Mouse (Mus musculus): ENCODE measurements around the gene Rnaseh2c. TPM values are rescaled to one million over a fixed set of nuclear protein-coding genes. Genes with fewer than 3 reads are reported as not detected.
A peak's percentile ranks its signal among the peaks of the same experiment; 100 is the strongest.

Gene Rnaseh2c
- polyA plus RNA-seq, 1 experiment from 2014 or later = 64.7 TPM

DNA sequence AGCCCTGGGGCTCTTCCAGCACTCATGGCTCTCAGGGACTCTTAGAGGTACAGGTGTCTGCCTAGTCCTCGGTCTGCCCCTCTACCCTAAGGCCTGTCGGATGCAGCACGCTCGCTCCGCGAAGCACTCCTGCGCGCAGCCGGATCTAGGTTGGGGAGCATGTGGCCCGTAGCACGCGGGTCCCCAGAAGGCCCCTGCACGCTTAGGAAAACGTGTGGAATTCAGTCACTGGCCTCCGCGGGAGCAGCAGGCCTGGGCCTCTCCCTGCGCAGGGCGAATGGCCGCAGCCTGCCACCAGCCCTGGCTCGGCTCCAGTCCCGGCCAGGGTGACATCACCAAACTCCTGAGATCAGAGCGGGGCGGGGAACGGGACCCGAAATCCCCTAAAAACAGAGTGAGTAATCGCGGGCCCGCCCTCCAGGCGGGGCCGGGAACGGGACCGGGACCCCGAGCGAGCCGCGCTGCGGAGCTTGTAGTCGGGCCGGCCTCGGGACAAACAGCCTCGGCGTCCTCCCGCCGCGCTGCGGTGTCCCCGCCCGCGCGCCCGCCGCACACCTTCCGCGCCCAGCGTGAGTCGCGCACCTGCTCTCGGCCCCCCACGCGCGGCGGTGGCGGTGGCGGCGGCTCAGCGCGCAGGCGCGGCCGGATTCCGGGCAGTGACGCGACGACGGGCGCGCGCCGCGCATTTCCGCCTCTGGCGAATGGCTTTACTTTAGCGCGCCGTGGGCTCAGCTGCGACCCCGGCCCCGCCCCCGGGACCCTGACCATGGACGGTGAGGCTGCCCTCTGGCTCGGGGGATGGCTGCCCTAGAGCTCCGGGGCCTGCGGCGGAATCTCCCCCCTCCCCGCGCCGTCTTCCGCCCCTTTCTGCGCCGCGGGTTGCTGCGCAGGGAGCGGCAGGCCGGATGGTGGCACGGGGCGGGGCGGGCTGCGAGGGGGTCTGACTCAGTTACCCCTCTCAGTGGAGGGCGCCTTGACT is 35.7 kb downstream of the Rnaseh2c start, which contains the start of gene Rela:
Rela (plus strand) TSS at position 415 of the 979 bp plus-strand sequence.
- peak within 1 kb of the TSS; percentile 94 for H3K4me2 ChIP-seq (replicated peaks; ENCODE audit: low read depth)
- H3K4me3 ChIP-seq (ENCODE audit: low read depth, low read length) = peak within 1 kb of the TSS; percentile 85
- no peaks in the 10 kb centered on the region for H3K27me3 ChIP-seq (ENCODE audit: control insufficient read depth, insufficient read depth, low read length)
- H3K27ac ChIP-seq (replicated peaks) = peak within 1 kb of the TSS; percentile 96
- H3K36me3 ChIP-seq (ENCODE audit: control insufficient read depth, insufficient read depth, low read length) = peaks cover 28% of the 10 kb centered on the region
- H3K9ac ChIP-seq (ENCODE audit: low read length) = peak within 1 kb of the TSS; percentile 93
- no peaks in the 10 kb centered on the region for H3K9me3 ChIP-seq (ENCODE audit: control insufficient read depth, low read length)
- peak; percentile 87 for ATAC-seq (ENCODE audit: low FRiP score, low TSS enrichment)
- under 1% methylated on average over 89 of the region's 109 CpGs for WGBS
- DNase-seq (ENCODE audit: low spot score) = peak; percentile 93
- TF ChIP-seq EP300 (optimal IDR thresholded peaks at IDR 0.05) = no peak
- TF ChIP-seq CTCF (IDR thresholded peaks at IDR 0.05; ENCODE audit: low read depth) = peak; percentile 9; the same call in 1 of the 2 replicates
- H3K4me1 ChIP-seq (replicated peaks; ENCODE audit: control insufficient read depth, insufficient read depth) = peaks cover 5% of the 10 kb centered on the region

GRCm38 (mm10) chr19:5638416-5639005 is 36.8 kb downstream of the Rnaseh2c start:
- no peaks in the 10 kb centered on the region for H3K27me3 ChIP-seq (ENCODE audit: control insufficient read depth, insufficient read depth, low read length)
- H3K4me1 ChIP-seq (replicated peaks; ENCODE audit: control insufficient read depth, insufficient read depth) = peaks cover 5% of the 10 kb centered on the region
- WGBS = 85% methylated on average over 18 of the region's 18 CpGs
- ATAC-seq (ENCODE audit: low FRiP score, low TSS enrichment) (no peak), DNase-seq (ENCODE audit: low spot score) (no peak)
- H3K9me3 ChIP-seq (ENCODE audit: control insufficient read depth, low read length) = no peaks in the 10 kb centered on the region
- TF ChIP-seq EP300 (optimal IDR thresholded peaks at IDR 0.05) = no peak
- TF ChIP-seq CTCF (IDR thresholded peaks at IDR 0.05; ENCODE audit: low read depth) = no peak
- H3K4me3 ChIP-seq (ENCODE audit: low read depth, low read length) = peak overlapping the region; percentile 85
- H3K4me2 ChIP-seq (replicated peaks; ENCODE audit: low read depth) = peak overlapping the region; percentile 94
- H3K9ac ChIP-seq (ENCODE audit: low read length) = peak overlapping the region; percentile 93
- H3K27ac ChIP-seq (replicated peaks) = peak overlapping the region; percentile 96; the same call in 1 of the 2 replicates
- peaks cover 35% of the 10 kb centered on the region for H3K36me3 ChIP-seq (ENCODE audit: control insufficient read depth, insufficient read depth, low read length)

GRCm38 (mm10) chr19:5640339-5640738 is 38.7 kb downstream of the Rnaseh2c start:
- peaks cover 38% of the 10 kb centered on the region for H3K36me3 ChIP-seq (ENCODE audit: control insufficient read depth, insufficient read depth, low read length)
- DNase-seq (ENCODE audit: low spot score) (no peak), ATAC-seq (ENCODE audit: low FRiP score, low TSS enrichment) (no peak)
- no peak for TF ChIP-seq CTCF (IDR thresholded peaks at IDR 0.05; ENCODE audit: low read depth)
- TF ChIP-seq EP300 (optimal IDR thresholded peaks at IDR 0.05) = no peak
- H3K27me3 ChIP-seq (ENCODE audit: control insufficient read depth, insufficient read depth, low read length) = no peaks in the 10 kb centered on the region
- WGBS = 61% methylated on average over 9 of the region's 9 CpGs
- H3K4me3 ChIP-seq (ENCODE audit: low read depth, low read length) = no peak overlapping the region
- H3K4me1 ChIP-seq (replicated peaks; ENCODE audit: control insufficient read depth, insufficient read depth) = peaks cover 5% of the 10 kb centered on the region
- no peak overlapping the region for H3K9ac ChIP-seq (ENCODE audit: low read length)
- H3K27ac ChIP-seq (replicated peaks) = no peak overlapping the region
- no peak overlapping the region for H3K4me2 ChIP-seq (replicated peaks; ENCODE audit: low read depth)
- no peaks in the 10 kb centered on the region for H3K9me3 ChIP-seq (ENCODE audit: control insufficient read depth, low read length)

- H3K4me2 ChIP-seq (replicated peaks; ENCODE audit: low read depth) = no peak overlapping the region
- H3K4me1 ChIP-seq (replicated peaks; ENCODE audit: control insufficient read depth, insufficient read depth) = peaks cover 5% of the 10 kb centered on the region
- no peak overlapping the region for H3K4me3 ChIP-seq (ENCODE audit: low read depth, low read length)
- no peaks in the 10 kb centered on the region for H3K9me3 ChIP-seq (ENCODE audit: control insufficient read depth, low read length)
- ATAC-seq (ENCODE audit: low FRiP score, low TSS enrichment) (no peak), DNase-seq (ENCODE audit: low spot score) (no peak)
- 82% methylated on average over 15 of the region's 17 CpGs for WGBS
- H3K36me3 ChIP-seq (ENCODE audit: control insufficient read depth, insufficient read depth, low read length) = peaks cover 45% of the 10 kb centered on the region
- TF ChIP-seq EP300 (optimal IDR thresholded peaks at IDR 0.05) (no peak), CTCF (IDR thresholded peaks at IDR 0.05; ENCODE audit: low read depth) (no peak)
- no peak overlapping the region for H3K9ac ChIP-seq (ENCODE audit: low read length)
- no peaks in the 10 kb centered on the region for H3K27me3 ChIP-seq (ENCODE audit: control insufficient read depth, insufficient read depth, low read length)
- H3K27ac ChIP-seq (replicated peaks) = no peak overlapping the region
Measured at GRCm38 (mm10) chr19:5641021-5641420, 39.3 kb downstream of the Rnaseh2c start.

GRCm38 (mm10) chr19:5641641-5642040 is 40.0 kb downstream of the Rnaseh2c start:
- TF ChIP-seq CTCF (IDR thresholded peaks at IDR 0.05; ENCODE audit: low read depth) = no peak
- TF ChIP-seq EP300 (optimal IDR thresholded peaks at IDR 0.05) = no peak
- Histone ChIP-seq H3K9ac (ENCODE audit: low read length) (no peak overlapping the region), H3K9me3 (ENCODE audit: control insufficient read depth, low read length) (no peaks in the 10 kb centered on the region), H3K4me1 (replicated peaks; ENCODE audit: control insufficient read depth, insufficient read depth) (peaks cover 5% of the 10 kb centered on the region), H3K27me3 (ENCODE audit: control insufficient read depth, insufficient read depth, low read length) (no peaks in the 10 kb centered on the region), H3K27ac (replicated peaks) (no peak overlapping the region), H3K4me3 (ENCODE audit: low read depth, low read length) (no peak overlapping the region), H3K36me3 (ENCODE audit: control insufficient read depth, insufficient read depth, low read length) (peaks cover 50% of the 10 kb centered on the region), H3K4me2 (replicated peaks; ENCODE audit: low read depth) (no peak overlapping the region)
- ATAC-seq (ENCODE audit: low FRiP score, low TSS enrichment) (no peak), DNase-seq (ENCODE audit: low spot score) (peak; percentile 49)
- WGBS = 88% methylated on average over 8 of the region's 8 CpGs
